Mouse (Mus musculus) frontal cortex, postnatal 36 days (tissue): ENCODE measurements at regions not wholly inside any gene's neighbourhood (a gene's known extent, or its start where the extent isn't known, plus 50 kb on each side); places are given as distances from the start of the nearest gene placed in this dataset.
A peak's percentile ranks its signal among the peaks of the same experiment; 100 is the strongest.
"Not testable (repeated sequence)": the region's sequence is repeated elsewhere in the genome, so short reads cannot be mapped to it uniquely, and the experiment has no call there.

Experiments
- DNase-seq, 2 experiments: peaks; one replicate each; pipeline ENCODE4 v3.0.0; 2022; ENCODE audit warnings: low spot score in 2 of 2

DNA sequence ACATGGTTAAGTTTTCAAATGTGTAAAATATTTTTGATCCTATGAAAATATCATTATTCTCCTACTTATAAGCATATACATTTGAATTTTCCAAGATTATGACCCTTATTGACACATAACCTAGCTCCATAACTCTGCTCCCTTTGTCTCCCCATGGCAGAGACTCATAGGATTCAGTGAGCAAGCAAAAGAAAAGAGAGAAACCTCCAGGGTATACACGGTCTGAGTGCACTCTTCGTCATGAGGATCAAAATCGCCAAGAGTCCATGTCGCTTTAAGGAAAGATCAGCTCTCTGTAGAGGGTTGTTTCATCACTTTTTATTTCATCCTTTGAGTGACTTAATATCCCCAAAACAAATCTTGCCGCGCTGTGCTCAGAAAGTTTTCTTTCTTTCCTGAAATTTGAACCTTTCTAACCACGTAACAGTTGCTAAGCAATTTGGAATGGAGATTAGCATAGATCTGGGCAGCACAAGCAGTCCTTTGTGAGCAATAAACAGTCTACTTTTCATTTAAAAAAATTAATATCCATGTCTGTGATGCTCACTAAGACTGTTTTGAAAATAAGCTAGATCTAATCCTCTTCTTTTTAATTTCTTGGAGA is 1158.0 kb downstream of the A830018L16Rik start:
- no peak for DNase-seq

DNA sequence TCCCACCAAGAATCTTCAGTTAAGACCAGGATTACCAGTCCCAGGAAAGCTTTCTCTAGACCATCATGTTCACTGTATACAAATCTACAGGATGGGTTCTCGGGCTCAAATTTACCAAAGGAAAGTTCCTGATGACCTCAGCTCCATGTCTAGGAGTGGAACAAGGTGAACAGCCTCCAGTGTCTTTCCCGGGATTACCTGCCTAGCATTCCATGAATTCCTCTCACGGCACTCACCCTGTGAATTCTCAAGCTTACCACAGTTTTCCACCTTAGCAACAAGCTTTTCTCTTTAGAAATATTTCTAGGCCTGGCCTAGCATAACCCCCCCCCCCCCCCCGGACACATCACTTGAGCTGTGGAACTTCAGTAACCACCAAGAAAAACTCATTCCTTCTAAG is 1158.9 kb downstream of the A830018L16Rik start:
- no peak for DNase-seq

- DNase-seq, result no peak
Observed at GRCm38 (mm10) chr1:12574274-12574673, 1160.4 kb downstream of the A830018L16Rik start.

GRCm38 (mm10) chr1:12577027-12577703 is 1163.3 kb downstream of the A830018L16Rik start:
- no peak for DNase-seq

GRCm38 (mm10) chr1:12577978-12578377 is 1164.1 kb downstream of the A830018L16Rik start:
- no peak for DNase-seq

GRCm38 (mm10) chr1:12583012-12583411 is 1169.1 kb downstream of the A830018L16Rik start:
- no peak for DNase-seq

DNA sequence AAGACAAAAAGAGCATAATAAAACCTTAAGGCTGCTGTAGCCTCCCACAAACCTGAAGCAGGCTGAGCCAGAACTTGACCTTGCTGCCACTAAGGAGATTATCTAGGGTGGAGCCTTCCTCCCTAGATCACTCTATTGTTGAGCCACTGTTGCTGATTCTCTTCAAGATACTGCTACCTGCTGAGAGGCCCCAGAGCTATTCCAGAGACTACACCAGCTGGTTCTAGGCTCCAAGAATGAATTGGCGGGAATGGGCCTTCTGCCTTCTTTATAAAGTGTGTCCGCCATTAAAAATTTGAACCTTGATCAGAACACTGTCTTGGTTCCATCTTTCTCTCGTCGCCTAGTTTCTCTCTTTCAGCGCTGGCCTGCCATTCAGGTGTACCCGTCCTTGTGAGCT is 1173.1 kb downstream of the A830018L16Rik start:
- DNase-seq, result not testable (repeated sequence)

- DNase-seq, result no peak
Observed at GRCm38 (mm10) chr1:12612102-12612501, 1198.2 kb downstream of the A830018L16Rik start.

GRCm38 (mm10) chr1:12615303-12615702 is 1201.4 kb downstream of the A830018L16Rik start:
- no peak for DNase-seq

- no peak for DNase-seq
Observed at GRCm38 (mm10) chr1:12615733-12616481, 1202.0 kb downstream of the A830018L16Rik start.

DNA sequence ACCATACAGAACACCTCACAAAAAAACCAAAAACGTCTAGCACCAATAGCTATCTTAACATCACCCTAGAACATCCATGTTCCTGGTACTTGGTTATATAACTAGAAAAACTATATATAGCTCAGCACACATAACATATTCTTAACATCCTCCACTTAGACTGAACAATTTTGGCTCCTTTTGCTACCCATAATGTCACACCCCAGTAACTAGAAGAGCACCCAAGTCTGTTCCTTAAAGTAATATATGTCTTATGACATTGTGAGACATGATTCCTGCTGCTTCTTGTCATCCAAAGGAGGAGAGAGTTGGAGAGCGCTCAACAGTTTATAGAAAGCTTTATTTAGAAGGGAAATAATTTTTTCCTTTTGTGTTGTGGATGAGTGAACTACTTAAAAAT is 1206.1 kb downstream of the A830018L16Rik start:
- DNase-seq, result peak in 1 of 2 experiments; percentile 28

DNA sequence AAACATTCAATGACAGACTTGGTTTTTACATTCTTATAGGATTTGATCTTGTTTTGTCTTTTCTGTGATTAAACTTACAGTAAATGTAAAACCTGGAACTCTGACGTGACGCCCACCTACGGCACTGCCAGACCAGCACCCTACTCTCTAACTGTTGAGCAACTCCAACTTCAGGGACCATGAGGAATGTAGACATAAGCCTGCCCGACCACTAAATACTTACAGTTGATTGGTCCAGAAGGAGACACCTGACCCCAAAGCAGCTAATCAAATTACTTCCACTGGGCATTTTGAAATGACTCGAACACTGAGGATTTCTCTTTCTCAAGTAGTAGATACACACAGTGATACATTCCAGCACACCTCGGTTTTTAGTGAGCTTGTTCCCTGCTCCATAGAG is 1206.9 kb downstream of the A830018L16Rik start:
- no peak for DNase-seq

DNA sequence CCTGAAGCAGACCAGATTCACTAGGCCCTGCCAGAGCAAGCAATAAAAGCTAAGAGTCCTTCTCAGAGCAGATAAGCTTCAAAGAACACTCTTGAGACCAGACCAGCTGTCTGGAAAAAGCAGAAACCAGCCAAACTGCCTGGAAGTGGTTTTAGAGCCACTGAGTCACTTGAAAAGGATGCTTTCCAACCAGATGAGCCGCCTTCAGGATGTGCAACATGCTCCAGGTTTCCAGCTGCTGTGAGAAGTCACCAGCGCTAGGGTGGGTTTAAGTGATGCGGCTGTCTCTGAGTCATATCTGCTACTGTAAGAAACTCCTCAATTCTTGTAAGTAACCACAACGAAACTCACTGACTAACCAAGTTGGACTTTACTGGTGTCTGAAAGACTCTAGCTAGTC is 1209.3 kb downstream of the A830018L16Rik start:
- DNase-seq, result peak; percentile 19 to 23

DNA sequence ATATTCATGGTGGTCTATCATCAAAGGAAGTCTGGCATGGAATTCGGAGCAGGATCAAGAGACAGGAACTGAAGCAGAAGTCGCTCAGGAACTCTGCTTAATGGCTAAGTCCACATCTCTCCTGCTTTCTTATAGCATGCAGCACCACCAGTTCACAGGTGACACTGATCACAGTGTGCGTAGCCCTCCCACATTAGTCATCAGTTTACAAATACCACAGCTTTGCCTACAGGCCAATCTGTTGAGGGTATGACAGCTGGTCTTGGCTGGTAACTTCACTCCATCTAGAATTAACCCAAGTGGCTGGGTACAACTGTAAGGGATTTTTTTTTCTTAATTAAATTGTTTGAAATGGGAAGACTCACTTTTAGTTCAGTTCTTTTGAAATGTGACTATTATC is 1219.1 kb downstream of the A830018L16Rik start:
- DNase-seq, result no peak

- no peak for DNase-seq
Observed at GRCm38 (mm10) chr1:12636326-12637147, 1222.6 kb downstream of the A830018L16Rik start.

DNA sequence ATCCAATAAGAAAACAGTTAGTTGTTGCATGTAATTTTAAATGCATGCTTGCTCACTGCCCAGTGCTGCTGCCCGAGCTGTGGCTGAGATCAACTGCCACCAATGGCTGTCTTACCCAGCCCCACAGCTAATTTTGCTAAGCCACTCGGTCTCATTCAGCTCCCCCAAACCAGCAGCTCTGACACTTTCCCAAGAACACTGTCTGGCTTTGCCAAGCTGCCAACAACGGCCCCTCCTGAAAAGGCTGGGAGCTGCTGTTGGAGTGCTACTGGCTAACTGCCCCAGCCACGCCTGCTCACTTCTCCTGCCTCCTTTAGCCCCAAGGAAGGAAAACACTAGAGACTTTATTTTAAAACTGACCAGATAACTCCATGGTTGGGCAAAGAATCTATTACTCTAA is 1227.1 kb downstream of the A830018L16Rik start:
- no peak for DNase-seq
